Mouse (Mus musculus) CH12.LX (cell line): Measurements from ENCODE around the gene Tnfsf13. TPM values are rescaled to one million over a fixed set of nuclear protein-coding genes. Genes with fewer than 3 reads are reported as not detected.
A peak's percentile ranks its signal among the peaks of the same experiment; 100 is the strongest.

Experiments used
- DNase-seq: peaks from one replicate; pipeline ENCODE4 v3.0.0-alpha.2; 2013; ENCODE audit errors: extremely low read depth
- H3K27ac ChIP-seq: 2 replicates; pipeline ENCODE4 v1.5.1; 2012; ENCODE audit warnings: low read depth, mild to moderate bottlenecking, control low read depth, moderate library complexity; ENCODE audit not compliant: insufficient read depth
- H3K27me3 ChIP-seq: replicated peaks from 2 replicates; pipeline ENCODE3; 2012; ENCODE audit warnings: inconsistent platforms
- H3K36me3 ChIP-seq, 2 experiments: replicated peaks in 1 of 2; 2 replicates each; pipeline versions ENCODE3 to v1.6.1; 2012; ENCODE audit warnings: inconsistent platforms in 1 of 2, low read length in 1 of 2, mild to moderate bottlenecking in 1 of 2, mixed read lengths in 1 of 2, moderate library complexity in 1 of 2; ENCODE audit not compliant: control insufficient read depth in 1 of 2, insufficient read depth in 1 of 2
- H3K4me1 ChIP-seq, 2 experiments: 2 replicates each; pipeline ENCODE4 v1.6.1; 2012; ENCODE audit warnings: inconsistent platforms in 1 of 2, moderate library complexity in 1 of 2; ENCODE audit not compliant: insufficient read depth in 2 of 2, control insufficient read depth in 1 of 2
- H3K4me2 ChIP-seq: 2 replicates; pipeline ENCODE4 v1.6.1; 2012; ENCODE audit warnings: low read depth, mild to moderate bottlenecking, control low read depth; ENCODE audit not compliant: poor library complexity, insufficient read depth, severe bottlenecking
- H3K4me3 ChIP-seq, 3 experiments: fragments of 150-350 bp in 1 of 3; sonication (generic) in 1 of 3; replicated peaks in 1 of 3; 2 replicates each; pipeline versions ENCODE3 to v1.5.1; 2011 to 2012; ENCODE audit warnings: low read depth in 2 of 3, low read length in 2 of 3, mild to moderate bottlenecking in 2 of 3, moderate library complexity in 2 of 3, control low read depth in 1 of 3, improper control_type of control experiment in 1 of 3, inconsistent platforms in 1 of 3, mixed read lengths in 1 of 3; ENCODE audit not compliant: poor library complexity in 1 of 3
- H3K79me2 ChIP-seq: replicated peaks from 2 replicates; pipeline ENCODE4 v1.6.1; 2012; ENCODE audit warnings: mild to moderate bottlenecking, moderate library complexity; ENCODE audit not compliant: control insufficient read depth, poor library complexity, insufficient read depth, severe bottlenecking; ENCODE audit errors: extremely low read depth
- H3K9ac ChIP-seq: 2 replicates; pipeline ENCODE4 v1.6.1; 2012; ENCODE audit warnings: low read depth, mild to moderate bottlenecking, control low read depth, moderate library complexity; ENCODE audit not compliant: insufficient read depth
- H3K9me3 ChIP-seq: replicated peaks from 2 replicates; pipeline ENCODE3; 2012; ENCODE audit warnings: low read length, inconsistent platforms, mixed read lengths
- BHLHE40 ChIP-seq: IDR thresholded peaks from 2 replicates; pipeline ENCODE4 v1.6.1; 2011; ENCODE audit warnings: mild to moderate bottlenecking, low read depth, low read length, improper control_type of control experiment
- CHD1 ChIP-seq: IDR thresholded peaks from 2 replicates; pipeline ENCODE4 v1.6.1; 2012; ENCODE audit warnings: low read depth, low read length, improper control_type of control experiment, inconsistent platforms
- CHD2 ChIP-seq: IDR thresholded peaks from 2 replicates; pipeline ENCODE4 v1.6.1; 2011; ENCODE audit warnings: low read length, improper control_type of control experiment
- CTCF ChIP-seq, 2 experiments: IDR thresholded peaks in 1 of 2; conservative IDR thresholded peaks in 1 of 2; 2 replicates each; pipeline ENCODE4 v1.5.1; 2011 to 2012; ENCODE audit warnings: low read depth in 2 of 2, low read length in 2 of 2, improper control_type of control experiment in 1 of 2, inconsistent platforms in 1 of 2, mild to moderate bottlenecking in 1 of 2, moderate library complexity in 1 of 2
- E2F4 ChIP-seq: IDR thresholded peaks from 2 replicates; pipeline ENCODE4 v1.6.1; 2011; ENCODE audit warnings: low read depth, low read length, improper control_type of control experiment; ENCODE audit not compliant: insufficient replicate concordance
- ELF1 ChIP-seq: IDR thresholded peaks from 2 replicates; pipeline ENCODE4 v1.6.1; 2014; ENCODE audit warnings: low read depth, mild to moderate bottlenecking, inconsistent platforms, low read length, improper control_type of control experiment
- EP300 ChIP-seq: IDR thresholded peaks from 2 replicates; pipeline ENCODE4 v1.6.1; 2011; ENCODE audit warnings: low read length, improper control_type of control experiment
- HCFC1 ChIP-seq: IDR thresholded peaks from 2 replicates; pipeline ENCODE4 v1.6.1; 2012; ENCODE audit warnings: low read depth, mild to moderate bottlenecking, inconsistent platforms, low read length, improper control_type of control experiment
- IRF4 ChIP-seq: IDR thresholded peaks from 2 replicates; pipeline ENCODE4 v1.6.1; 2014; ENCODE audit warnings: low read depth, mild to moderate bottlenecking, inconsistent platforms, low read length, improper control_type of control experiment
- JUN ChIP-seq: IDR thresholded peaks from 2 replicates; pipeline ENCODE4 v1.6.1; 2011; ENCODE audit warnings: low read depth, mild to moderate bottlenecking, low read length, improper control_type of control experiment, moderate library complexity; ENCODE audit not compliant: insufficient read depth
- JUND ChIP-seq: conservative IDR thresholded peaks from 2 replicates; pipeline ENCODE4 v1.6.1; 2011; ENCODE audit warnings: low read depth, low read length, improper control_type of control experiment
- KAT2A ChIP-seq: IDR thresholded peaks from 2 replicates; pipeline ENCODE4 v1.6.1; 2012; ENCODE audit warnings: low read length, improper control_type of control experiment, inconsistent platforms; ENCODE audit not compliant: insufficient replicate concordance
- MAZ ChIP-seq: IDR thresholded peaks from 2 replicates; pipeline ENCODE4 v1.6.1; 2012; ENCODE audit warnings: low read depth, mild to moderate bottlenecking, inconsistent platforms, low read length, improper control_type of control experiment, moderate library complexity
- MEF2A ChIP-seq: IDR thresholded peaks from 2 replicates; pipeline ENCODE4 v1.6.1; 2014; ENCODE audit warnings: low read depth, mild to moderate bottlenecking, inconsistent platforms, low read length, improper control_type of control experiment, borderline replicate concordance
- MXI1 ChIP-seq: IDR thresholded peaks from 2 replicates; pipeline ENCODE4 v1.6.1; 2011; ENCODE audit warnings: mild to moderate bottlenecking, low read depth, low read length, improper control_type of control experiment
- MYC ChIP-seq: IDR thresholded peaks from 2 replicates; pipeline ENCODE4 v1.6.1; 2011; ENCODE audit warnings: low read depth, mild to moderate bottlenecking, improper control_type of control experiment, low read length
- NELFE ChIP-seq: IDR thresholded peaks from 2 replicates; pipeline ENCODE4 v1.6.1; 2011; ENCODE audit warnings: low read depth, low read length, improper control_type of control experiment
- NRF1 ChIP-seq: IDR thresholded peaks from 2 replicates; pipeline ENCODE4 v1.6.1; 2014; ENCODE audit warnings: low read depth, mild to moderate bottlenecking, inconsistent platforms, low read length, improper control_type of control experiment, moderate library complexity
- PAX5 ChIP-seq: IDR thresholded peaks from 2 replicates; pipeline ENCODE4 v1.6.1; 2012; ENCODE audit warnings: low read length, inconsistent platforms, mixed read lengths
- POLR2A ChIP-seq: IDR thresholded peaks from 2 replicates; pipeline ENCODE4 v1.6.1; 2011; ENCODE audit warnings: low read depth, mild to moderate bottlenecking, improper control_type of control experiment, low read length
- POLR2AphosphoS2 ChIP-seq: IDR thresholded peaks from 2 replicates; pipeline ENCODE4 v1.6.1; 2011; ENCODE audit warnings: low read depth, low read length, improper control_type of control experiment
- RAD21 ChIP-seq: IDR thresholded peaks from 2 replicates; pipeline ENCODE4 v1.6.1; 2011; ENCODE audit warnings: low read depth, mild to moderate bottlenecking, low read length, improper control_type of control experiment, moderate library complexity
- RCOR1 ChIP-seq: conservative IDR thresholded peaks from 2 replicates; pipeline ENCODE4 v1.6.1; 2012; ENCODE audit warnings: low read depth, mild to moderate bottlenecking, inconsistent platforms, low read length, improper control_type of control experiment
- SMC3 ChIP-seq: IDR thresholded peaks from 2 replicates; pipeline ENCODE4 v1.6.1; 2011; ENCODE audit warnings: low read depth, low read length, improper control_type of control experiment
- TBP ChIP-seq: conservative IDR thresholded peaks from 2 replicates; pipeline ENCODE4 v1.6.1; 2011; ENCODE audit warnings: low read depth, low read length, improper control_type of control experiment
- TCF12 ChIP-seq: IDR thresholded peaks from 2 replicates; pipeline ENCODE4 v1.6.1; 2014; ENCODE audit warnings: low read depth, mild to moderate bottlenecking, inconsistent platforms, low read length, improper control_type of control experiment
- UBTF ChIP-seq: IDR thresholded peaks from 2 replicates; pipeline ENCODE4 v1.6.1; 2012; ENCODE audit warnings: low read depth, mild to moderate bottlenecking, inconsistent platforms, low read length, improper control_type of control experiment, moderate library complexity
- USF1 ChIP-seq: IDR thresholded peaks from 2 replicates; pipeline ENCODE4 v1.6.1; 2014; ENCODE audit warnings: low read depth, mild to moderate bottlenecking, inconsistent platforms, low read length, improper control_type of control experiment
- USF2 ChIP-seq: conservative IDR thresholded peaks from 2 replicates; pipeline ENCODE4 v1.6.1; 2011; ENCODE audit warnings: low read depth, low read length, improper control_type of control experiment
- ZKSCAN1 ChIP-seq: IDR thresholded peaks from 2 replicates; pipeline ENCODE4 v1.6.1; 2012; ENCODE audit warnings: low read depth, inconsistent platforms, low read length, improper control_type of control experiment, borderline replicate concordance
- ZMIZ1 ChIP-seq: IDR thresholded peaks from 2 replicates; pipeline ENCODE4 v1.6.1; 2012; ENCODE audit warnings: low read depth, mild to moderate bottlenecking, inconsistent platforms, low read length, improper control_type of control experiment
- ZNF384 ChIP-seq: IDR thresholded peaks from 2 replicates; pipeline ENCODE4 v1.6.1; 2012; ENCODE audit warnings: low read depth, low read length, improper control_type of control experiment, inconsistent platforms
- dilution Hi-C: fragments of 300-500 bp; cut with MboI; formaldehyde crosslinking; loops from 2 replicates; pipeline ENCODE4 v1.14.3; 2020; ENCODE audit warnings: low sequenced_read_pairs; ENCODE audit not compliant: extremely low pct_unique_long_range_greater_than_20kb, extremely low pct_ligation_motif_present
- in situ Hi-C: fragments of 300-500 bp; cut with MboI; formaldehyde crosslinking; loops from 3 replicates; pipeline ENCODE4 v1.14.3; 2019; ENCODE audit warnings: low sequenced_read_pairs, low pct_ligation_motif_present, low pct_unique_long_range_greater_than_20kb, mixed read lengths
- polyA plus RNA-seq: library from polyadenylated mRNA; unstranded; fragments of >175 nt; gene quantifications from 2 replicates; pipeline ENCODE4 v1.2.1, GENCODE M21; 2012; ENCODE audit warnings: low read depth; ENCODE audit not compliant: insufficient read length
- total RNA-seq, 2 experiments: library from RNA; depleted of rRNA; stranded (reverse); fragments of 300-350 nt in 1 of 2; fragments of >200 nt in 1 of 2; gene quantifications; 2 replicates each; pipeline ENCODE4 v1.2.3; 2012 to 2014

The Tnfsf13 gene
- total and polyA plus RNA-seq, 3 experiments = 0.21 to 0.63 (median 0.35) TPM

DNA sequence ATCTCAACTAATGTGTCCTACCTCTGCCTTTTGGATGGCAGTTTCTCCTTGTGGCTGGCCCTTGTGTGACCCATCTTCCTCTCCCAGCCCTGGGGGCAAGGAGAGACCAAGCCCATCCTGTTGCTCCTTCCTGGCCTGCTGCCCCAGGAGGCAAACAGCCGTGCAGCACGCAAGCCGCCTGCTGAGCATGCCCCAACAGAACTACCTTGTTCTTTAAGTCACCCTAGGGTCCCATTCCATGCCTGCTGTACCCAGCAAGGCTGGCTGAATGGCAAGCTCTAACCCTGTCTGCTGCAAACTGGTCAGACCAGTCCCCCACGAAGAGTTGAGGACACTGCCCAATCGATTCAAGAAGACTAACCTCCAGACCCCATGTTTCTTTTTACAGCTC, 29.5 kb downstream of the Tnfsf13 start:
- no peak overlapping the region for H3K4me3 ChIP-seq
- no peak overlapping the region for H3K4me2 ChIP-seq
- H3K27me3 ChIP-seq = no peaks in the 10 kb centered on the region
- no peak overlapping the region for H3K9ac ChIP-seq
- in situ Hi-C loops (no loop called here), dilution Hi-C loops (no loop called here)
- peaks cover 13% of the 10 kb centered on the region for H3K79me2 ChIP-seq
- no peak for TF ChIP-seq JUN
- TF ChIP-seq IRF4 = no peak
- 0 out of 2 replicates have a peak, but pooled peaks have one; percentile 2 for TF ChIP-seq POLR2AphosphoS2
- no peak for TF ChIP-seq USF2
- TF ChIP-seq RAD21 = no peak
- peaks cover 0 to 74% of the 10 kb centered on the region in 2 experiments; a peak in 2 of 4 replicates for H3K4me1 ChIP-seq
- H3K9me3 ChIP-seq = no peaks in the 10 kb centered on the region
- H3K27ac ChIP-seq = no peak overlapping the region
- peaks cover 66 to 83% of the 10 kb centered on the region in 2 experiments for H3K36me3 ChIP-seq
- DNase-seq = no peak

DNA sequence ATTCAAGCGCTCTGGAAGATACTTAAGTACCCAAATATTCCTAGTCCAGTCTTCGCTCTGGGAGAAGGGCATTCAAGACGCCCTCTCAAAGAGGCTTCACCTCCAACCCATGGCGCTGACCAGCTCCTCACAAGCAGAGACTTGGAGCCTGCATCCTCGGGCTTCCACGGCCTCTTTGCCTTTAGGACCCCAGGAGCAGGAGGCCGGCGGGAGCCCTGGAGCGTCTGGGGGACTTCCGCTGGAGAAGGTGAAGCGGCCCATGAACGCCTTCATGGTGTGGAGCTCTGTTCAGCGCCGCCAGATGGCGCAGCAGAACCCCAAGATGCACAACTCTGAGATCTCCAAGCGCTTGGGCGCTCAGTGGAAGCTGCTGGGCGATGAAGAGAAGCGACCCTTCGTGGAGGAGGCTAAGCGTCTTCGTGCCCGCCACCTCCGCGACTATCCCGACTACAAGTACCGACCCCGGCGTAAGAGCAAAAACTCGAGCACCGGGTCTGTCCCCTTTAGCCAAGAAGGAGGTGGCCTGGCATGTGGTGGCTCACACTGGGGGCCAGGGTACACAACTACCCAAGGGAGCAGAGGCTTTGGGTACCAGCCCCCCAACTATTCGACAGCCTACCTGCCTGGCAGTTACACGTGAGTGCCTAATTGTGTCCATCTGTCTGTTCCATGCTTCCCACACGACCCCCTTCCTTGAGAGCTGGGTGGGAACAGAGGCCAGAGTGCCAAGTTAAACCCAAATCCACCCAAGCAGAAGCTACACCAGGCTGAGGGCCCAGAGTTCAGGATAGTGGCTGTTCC, 30.1 kb downstream of the Tnfsf13 start, which contains the start of gene Sox15:
Gene Sox15 (plus strand): TSS at position 51 of the 801 bp plus-strand sequence.
- Histone ChIP-seq H3K27ac (no peak within 1 kb of the TSS), H3K4me1 (peaks cover 0 to 74% of the 10 kb centered on the region in 2 experiments; a peak in 2 of 4 replicates), H3K79me2 (peaks cover 7% of the 10 kb centered on the region), H3K4me3 (no peak within 1 kb of the TSS), H3K4me2 (no peak within 1 kb of the TSS), H3K9me3 (no peaks in the 10 kb centered on the region), H3K36me3 (peaks cover 72 to 89% of the 10 kb centered on the region in 2 experiments), H3K27me3 (no peaks in the 10 kb centered on the region), H3K9ac (no peak within 1 kb of the TSS)
- in situ Hi-C loops (no loop called here), dilution Hi-C loops (no loop called here)
- DNase-seq = peak; percentile 75
- TF ChIP-seq PAX5 (no peak), UBTF (no peak), MXI1 (no peak), E2F4 (no peak), SMC3 (peak; percentile 40), BHLHE40 (no peak), CHD2 (0 out of 2 replicates have a peak, but pooled peaks have one; percentile 22), ELF1 (no peak), NRF1 (no peak), MYC (no peak), POLR2A (no peak), RCOR1 (no peak), MEF2A (no peak), NELFE (no peak), HCFC1 (no peak), TBP (no peak), EP300 (no peak), ZKSCAN1 (no peak), TCF12 (no peak), ZMIZ1 (no peak), CHD1 (no peak), ZNF384 (no peak), POLR2AphosphoS2 (0 out of 2 replicates have a peak, but pooled peaks have one; percentile 7), MAZ (no peak), JUND (no peak), USF1 (no peak), CTCF (conservative IDR thresholded peaks at IDR 0.05 in 1 of 2, IDR thresholded peaks at IDR 0.05 in 1 of 2; ENCODE audit: low read depth in 2 of 2, low read length in 2 of 2) (peak; percentile 16 to 48; a peak in 2 of 4 replicates), KAT2A (no peak)
